Mouse (Mus musculus) megakaryocyte, adult 5-6 weeks (primary cell): ENCODE measurements around the gene Ccdc85a. TPM values are rescaled to one million over a fixed set of nuclear protein-coding genes. Genes with fewer than 3 reads are reported as not detected.
A peak's percentile ranks its signal among the peaks of the same experiment; 100 is the strongest.
"Not testable (repeated sequence)": the region's sequence is repeated elsewhere in the genome, so short reads cannot be mapped to it uniquely, and the experiment has no call there.

Experiments
- ATAC-seq: 2 replicates; pipeline ENCODE4 v1.8.0; 2016; ENCODE audit warnings: mild to moderate bottlenecking, inconsistent platforms; ENCODE audit not compliant: poor library complexity, severe bottlenecking
- total RNA-seq, 2 experiments: library from RNA; stranded (forward) in 1 of 2; stranded (reverse) in 1 of 2; fragments of 153-499, 151-499 nt in 1 of 2; fragments of 221-1000, 200-1000 nt in 1 of 2; gene quantifications; 2 replicates each; pipeline versions ENCODE4 v1.2.3 to v1.2.4; 2015 to 2017

Ccdc85a gene
- total RNA-seq, 2 experiments from 2014 or later: not detected

DNA sequence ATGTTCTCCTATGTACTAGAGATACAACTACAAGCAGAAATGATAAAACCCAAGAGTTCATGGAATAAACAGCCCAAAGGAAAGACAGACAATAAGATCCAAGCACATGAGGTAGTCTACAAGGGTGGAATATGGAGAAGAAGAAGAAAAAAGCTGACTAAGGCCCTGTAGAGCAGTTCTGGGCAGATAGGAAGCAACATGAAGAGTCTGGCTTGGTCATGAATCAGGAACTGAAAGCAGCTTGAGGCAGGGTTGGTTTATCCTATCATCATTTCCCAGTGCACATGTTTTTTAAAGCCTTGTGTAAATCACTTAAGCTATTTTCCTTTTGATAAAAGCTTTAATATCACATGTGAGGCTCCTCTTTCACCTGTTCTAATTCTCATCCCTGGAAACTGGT is 144.2 kb downstream of the Ccdc85a start:
- peak; percentile 99 for ATAC-seq

DNA sequence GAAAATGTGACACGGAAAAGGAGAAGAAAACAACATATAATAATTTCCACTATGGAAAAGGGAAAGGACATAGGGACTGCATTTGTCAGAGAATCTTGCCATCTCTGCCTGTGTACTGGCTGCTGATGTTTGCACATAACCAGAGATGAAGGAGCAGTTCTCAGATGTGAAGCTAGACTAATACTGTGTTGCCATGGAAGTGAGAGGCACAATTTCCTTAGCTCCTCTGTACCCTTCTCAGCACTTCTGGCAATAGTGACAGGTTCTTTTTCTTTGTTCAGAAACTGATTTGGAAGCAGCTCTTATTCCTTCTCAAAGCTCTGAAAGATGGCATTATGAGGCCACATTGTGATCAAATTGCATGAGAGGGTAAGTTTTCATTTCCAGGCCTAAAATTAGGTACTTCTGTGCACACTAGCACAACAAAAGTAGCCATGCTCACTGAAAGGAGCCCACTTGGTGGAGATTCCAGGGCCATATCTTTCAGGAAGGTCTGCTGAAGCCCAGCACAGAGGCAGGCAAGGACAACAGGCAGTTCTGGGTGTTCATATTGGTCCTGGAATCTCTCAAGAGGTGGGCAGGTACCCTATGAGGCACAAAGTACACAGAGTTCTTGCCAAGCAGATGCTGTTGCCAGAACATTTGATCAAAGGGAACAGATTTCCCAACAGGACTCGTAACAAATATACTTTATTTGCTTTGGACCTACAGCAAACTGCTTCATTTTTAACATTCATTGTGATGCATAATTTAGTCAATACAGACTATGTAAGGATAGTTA is 161.5 kb downstream of the Ccdc85a start:
- no peak for ATAC-seq

DNA sequence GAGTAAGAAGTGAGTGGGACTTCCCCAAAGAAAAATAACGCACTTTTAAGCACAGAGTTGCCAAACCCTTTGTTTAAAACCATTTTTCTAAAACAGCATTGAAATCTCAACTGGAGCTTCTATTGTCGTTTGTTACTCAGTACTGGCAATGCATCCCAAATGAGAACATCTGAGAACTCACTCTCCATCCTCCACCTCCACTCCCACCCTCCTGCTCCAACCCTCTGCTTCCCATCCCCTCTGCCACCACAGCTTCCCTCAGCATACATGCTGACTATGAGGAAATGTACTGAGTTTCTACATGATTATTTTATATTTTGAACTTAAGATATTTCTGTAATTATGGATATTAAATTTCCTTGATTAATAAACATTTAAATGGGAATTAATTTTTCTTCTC is 168.3 kb downstream of the Ccdc85a start:
- ATAC-seq: no peak

DNA sequence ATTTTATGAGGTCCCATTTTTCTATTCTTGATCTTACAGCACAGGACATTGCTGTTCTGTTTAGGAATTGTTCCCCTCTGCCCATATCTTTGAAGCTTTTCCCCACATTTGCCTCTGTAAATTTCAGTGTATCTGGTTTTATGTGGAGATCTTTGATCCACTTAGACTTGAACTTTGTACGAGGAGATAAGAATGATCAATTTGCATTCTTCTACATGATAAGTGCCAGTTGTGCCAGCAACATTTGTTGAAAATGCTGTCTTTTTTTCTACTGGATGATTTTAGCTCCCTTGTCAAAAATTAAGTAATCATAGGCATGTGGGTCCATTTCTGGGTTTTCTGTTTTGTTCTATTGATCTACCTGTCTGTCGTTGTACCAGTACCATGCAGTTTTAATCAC is 174.2 kb downstream of the Ccdc85a start:
- not testable (repeated sequence) for ATAC-seq

DNA sequence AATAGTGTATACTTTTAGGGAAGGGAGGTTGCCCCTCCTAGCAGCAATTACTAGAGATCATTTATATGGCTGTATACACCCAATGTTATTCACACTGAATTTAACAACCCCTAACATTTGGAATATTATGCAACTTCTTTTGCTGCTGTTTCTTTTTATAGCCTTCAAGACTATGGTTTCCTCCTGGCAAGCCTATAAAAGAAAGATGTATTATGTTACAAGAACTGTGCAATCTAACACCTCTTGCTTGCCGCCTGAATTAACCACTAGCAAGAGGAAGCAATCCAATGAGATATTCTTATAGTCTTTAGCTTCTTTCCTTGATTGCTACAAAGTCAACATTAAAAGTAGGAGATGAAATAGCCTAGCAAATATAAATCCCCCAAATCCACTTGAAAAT is 187.0 kb downstream of the Ccdc85a start:
- ATAC-seq: no peak

DNA sequence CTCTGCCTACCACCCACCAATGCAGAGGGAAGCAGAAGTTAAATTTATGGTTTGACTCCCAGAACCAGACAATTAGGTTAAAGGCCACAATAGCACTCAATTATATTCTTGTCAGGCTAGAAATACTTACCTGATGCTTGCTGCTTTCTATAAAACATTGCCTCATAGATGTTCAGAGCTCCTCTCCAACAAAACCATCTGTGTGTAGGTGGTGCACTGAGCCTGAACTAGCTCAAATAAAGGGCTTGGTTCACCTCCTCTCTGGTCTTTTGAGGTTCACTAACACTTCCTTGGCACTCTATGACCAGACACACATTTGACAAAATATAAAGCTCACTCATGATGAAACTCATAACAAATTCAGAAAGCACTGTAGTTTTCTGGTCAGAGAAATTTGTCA is 208.2 kb downstream of the Ccdc85a start:
- no peak for ATAC-seq

DNA sequence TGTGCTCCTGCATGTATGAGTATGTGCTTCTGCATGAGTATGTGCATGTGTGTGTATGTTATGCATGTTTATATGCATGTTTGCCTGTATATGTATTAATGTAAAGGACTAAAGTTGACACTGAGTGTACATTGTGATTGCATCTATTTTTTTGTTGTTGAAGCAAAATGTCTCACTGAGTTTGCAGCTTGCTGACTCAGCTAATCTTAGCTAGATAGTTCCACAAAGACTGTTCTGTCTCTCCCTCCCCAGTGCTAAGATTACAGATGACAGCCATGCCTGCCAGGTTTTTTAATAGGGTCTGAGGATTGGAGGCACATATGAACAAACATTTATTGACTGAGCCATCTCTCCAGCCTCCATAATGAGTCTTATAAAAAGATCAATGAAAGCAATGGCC is 209.5 kb downstream of the Ccdc85a start:
- ATAC-seq: no peak

DNA sequence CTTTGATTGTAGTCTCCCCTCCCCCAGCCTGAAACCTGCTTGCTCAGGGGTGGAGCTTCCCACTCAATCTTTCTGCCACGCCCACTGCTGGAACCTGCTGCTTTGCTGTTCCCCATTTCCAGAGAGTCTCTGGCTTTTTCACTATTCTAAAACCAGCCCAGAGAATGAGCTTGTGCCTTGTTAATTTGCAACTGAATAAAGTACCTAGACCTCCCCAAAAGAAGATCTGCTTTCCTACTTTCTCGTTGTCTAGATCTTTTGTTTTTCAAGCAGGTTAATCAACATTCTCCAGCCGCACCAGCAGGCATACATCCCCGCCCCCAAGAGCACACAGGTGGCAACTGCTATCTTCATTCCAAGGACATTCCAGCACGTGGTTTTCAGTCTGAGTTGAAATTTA is 212.7 kb downstream of the Ccdc85a start:
- not testable (repeated sequence) for ATAC-seq

DNA sequence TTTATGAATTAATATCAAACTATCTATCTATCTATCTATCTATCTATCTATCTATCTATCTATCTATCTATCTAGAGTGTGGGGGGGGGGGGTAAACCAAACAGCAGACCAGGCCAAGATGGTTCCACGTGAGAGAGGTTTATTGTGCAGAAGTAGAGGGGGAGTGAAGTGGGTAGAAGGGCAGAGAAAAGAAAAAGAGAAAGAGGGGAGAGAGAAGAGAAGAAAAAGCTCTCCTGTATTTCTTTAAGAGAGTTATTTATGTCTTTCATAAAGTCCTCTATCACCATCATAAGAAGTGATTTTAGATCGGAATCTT is 218.2 kb downstream of the Ccdc85a start:
- no peak for ATAC-seq

DNA sequence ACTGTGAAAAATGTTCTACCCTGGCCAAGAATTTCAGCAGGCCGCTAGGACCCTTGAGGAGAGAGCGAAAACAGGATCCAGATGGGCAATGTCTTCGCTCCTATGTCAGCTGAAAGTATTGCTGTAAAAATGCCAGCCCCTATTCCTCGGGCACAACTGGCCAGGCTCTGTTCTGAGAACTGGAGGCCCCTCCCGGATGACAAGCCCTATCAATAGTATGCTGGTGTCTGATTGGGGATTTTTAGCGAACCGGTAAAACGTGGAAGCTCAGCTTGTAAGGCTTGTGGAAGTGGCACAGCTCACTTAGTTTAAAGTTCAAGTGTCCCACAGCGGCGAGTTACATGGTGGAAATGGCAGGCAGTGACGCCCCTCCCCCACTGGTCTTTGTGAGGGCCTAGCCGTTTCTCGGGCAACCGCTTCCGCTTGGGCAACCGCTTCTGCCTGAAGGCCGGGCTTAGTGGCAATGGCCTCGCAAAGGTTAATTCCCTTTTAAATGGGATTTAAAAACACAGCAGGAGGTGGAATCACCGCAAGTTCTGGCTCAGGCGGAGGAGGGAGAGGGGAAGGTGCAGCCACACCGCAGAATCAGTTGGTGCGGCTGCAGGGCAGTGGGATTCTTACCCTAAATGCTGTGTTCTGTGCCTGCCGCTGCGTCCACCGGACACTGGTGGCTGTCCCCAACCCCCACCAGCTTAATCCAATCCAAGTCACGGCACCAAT is 218.8 kb downstream of the Ccdc85a start:
- peak; percentile 95 for ATAC-seq

DNA sequence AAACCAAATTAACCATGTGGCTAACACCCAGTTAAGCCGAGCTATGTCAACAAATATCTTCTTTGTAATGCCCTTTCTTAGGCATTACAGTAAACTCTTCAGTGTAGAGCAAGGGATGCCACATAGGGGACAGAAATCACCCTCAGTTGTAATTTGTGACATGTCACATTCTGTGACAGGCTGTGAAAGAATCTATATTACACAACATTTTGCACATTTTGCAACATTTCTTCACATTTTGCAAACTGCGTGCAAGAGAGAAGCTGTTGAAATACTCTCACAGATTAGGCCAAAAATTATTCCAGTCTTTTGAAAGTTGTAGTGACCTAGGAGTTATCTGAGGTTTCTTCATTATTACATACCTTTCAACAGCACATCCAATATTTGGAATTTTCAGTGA is 240.7 kb downstream of the Ccdc85a start:
- ATAC-seq: peak; percentile 93

DNA sequence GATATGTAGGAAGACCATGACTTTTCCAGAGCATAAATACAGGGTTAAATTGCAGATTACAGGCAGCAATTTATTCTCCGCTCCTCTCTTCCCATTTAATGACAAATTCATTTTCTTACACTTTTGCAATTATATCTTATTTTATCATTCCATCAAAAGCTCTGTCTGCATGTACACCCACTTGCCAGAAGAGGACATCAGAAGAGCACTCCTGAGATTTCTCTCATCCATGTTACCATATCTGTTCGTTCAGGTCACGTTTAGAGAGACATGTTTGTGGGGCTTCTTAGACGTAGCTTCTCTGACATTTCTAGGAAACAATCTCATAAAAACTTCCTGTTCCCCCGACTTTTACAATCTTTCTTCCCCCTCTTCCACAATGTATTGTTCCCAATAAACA is 242.2 kb downstream of the Ccdc85a start:
- no peak for ATAC-seq

DNA sequence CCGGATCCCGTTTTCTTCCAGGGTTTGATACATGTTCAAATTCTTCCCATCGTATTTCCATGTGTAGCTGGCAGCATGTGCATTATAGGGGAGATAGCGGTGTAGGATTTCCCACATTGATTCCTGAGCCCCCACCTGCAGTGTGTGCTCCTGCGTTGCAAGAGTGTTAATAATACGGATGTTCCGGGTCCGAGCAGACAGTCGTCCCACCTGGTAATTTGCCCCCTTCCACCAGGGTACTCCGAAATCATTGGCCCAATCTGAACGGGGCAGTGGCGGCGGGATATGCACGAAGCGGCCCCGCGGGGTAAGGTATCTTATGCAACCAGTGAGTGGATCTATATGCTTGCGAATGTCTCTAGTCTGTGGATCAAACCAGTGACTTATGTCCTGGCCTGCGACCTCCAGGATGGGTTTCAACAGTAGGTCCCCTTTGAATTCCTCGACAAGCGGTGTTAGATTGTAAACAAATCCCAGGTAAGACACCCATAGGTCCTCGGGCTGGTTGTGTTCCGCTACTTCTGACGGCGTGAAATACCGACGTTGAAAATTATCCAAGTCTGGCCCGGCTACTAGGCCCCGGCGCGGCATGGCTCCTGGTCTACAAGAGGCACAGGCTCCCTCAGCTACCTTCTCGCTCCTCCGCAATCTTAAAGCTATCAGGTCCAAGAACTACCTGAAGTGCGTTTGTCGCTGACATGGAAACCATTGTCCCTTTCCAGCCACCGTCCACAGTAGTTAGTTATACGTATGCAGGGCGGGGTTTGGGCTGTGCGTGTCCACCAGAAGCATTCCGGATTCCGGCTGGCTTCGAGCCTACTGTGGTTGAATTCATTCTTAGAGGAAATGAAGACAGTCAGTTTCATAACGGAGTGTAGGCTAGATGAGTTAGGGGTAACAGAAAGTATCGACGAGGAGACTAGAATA is 244.6 kb downstream of the Ccdc85a start, which contains the start of gene Gm6685:
TSS of gene Gm6685 (minus strand) at position 644 of the 927 bp plus-strand sequence.
- ATAC-seq: peak; percentile 18; the same call in 1 of the 2 replicates

Other genes with a start within 250 kb of the Ccdc85a start
- 0.34 TPM in 1 of 2 replicates, not detected in the other for gene Gm6685, start 244.5 kb downstream of the Ccdc85a start, total RNA-seq (2015)
- 1.1 and 1.5 TPM in 2 replicates for gene Gm6685, start 244.5 kb downstream of the Ccdc85a start, total RNA-seq (2017)